Mouse (Mus musculus): ENCODE data around the gene Cox7a1.

The Cox7a1 gene

DNA sequence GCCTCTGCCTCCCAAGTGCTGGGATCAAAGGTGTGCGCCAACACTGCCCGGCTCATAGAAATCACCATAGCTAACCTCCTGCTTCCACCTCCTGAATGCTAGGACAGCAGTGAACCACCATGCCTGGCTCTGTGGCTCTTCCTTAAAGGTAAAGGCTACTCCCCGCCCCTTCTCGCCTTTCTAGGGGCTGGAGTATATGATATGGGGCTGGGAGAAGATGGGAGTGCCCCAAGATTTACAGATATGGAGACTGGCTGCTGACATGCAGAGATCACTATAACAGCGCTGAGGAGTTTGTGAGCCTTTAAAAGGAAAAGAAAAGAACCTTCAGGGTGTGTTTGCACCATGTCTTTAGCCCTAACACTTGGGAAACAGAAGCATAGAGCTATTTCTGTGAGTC, 38.3 kb downstream of the Cox7a1 start:
- DNase-seq, result no peak

DNA sequence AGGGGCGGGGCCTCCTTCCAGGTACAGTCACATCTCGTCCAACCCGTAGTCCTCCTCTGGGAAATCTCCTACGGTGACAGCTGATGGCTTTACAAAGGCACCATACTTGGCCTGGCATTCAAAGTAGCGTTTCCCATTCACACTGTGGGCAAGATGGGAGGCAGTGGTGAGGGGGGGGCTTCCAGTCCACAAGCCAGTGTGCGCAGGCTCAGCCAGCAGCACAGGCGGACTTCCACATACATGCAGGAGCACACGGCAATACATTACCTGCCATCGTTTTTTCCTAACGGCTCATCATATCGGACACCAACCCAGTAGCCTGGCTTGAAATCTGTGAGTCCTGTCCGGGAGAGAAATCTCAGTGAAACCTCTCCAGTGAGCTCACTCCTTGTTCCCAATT, 40.3 kb downstream of the Cox7a1 start:
- no peak for DNase-seq

DNA sequence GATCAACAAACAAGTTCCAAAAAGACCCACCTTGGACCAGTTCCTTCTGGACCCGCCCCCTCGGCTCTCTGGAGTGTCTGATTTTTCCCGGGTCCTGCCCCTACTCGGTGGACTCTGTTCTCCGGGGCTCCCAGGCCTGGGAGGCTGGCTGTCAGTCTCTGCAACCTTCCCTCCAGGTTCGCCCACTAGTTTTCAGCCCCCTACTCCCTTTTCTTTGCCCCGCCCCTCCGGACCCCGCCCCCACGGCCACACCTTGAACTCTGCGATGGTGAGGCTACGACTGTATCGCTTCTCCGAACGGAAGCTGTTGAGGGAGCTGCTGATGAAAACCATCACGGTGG, 47.4 kb downstream of the Cox7a1 start:
- DNase-seq, result peak in 1 of 2 experiments; percentile 69

DNA sequence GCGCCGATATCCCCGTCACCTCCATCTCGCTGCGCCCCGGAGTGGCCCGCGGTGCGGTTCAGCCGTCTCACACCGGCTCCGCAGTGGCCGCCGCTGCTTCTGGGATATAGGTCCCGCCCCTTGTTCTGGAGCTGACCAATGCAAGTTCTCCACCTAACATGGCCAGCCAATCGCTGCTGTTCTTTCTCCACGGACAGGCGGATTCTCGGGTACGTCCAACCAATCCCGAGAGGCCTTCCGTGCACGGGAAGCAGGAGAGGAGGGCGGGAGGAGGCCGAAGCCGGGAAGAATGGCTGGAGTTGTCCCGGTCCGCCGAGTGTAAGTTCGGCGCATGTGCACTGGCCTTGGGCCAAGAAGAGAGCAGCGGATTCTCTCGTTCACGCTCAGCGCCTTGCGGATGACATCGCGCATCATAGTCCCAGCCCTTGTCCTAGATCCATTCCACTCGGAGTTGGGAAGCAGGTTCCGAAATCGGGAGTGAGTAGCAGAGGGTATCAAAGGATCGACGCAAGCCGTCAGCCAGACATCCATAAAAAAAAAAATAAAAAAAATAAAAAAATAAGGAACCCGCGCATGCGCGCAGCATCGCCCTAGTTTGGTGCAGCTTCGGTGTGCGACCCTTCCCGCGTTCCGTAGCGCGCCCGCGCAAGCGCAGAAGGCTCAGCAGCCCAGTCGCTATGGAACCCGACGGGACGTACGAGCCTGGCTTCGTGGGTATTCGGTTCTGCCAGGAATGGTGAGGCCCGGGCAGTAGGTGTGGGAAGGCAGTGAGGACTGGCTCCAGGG, 47.9 kb downstream of the Cox7a1 start, which contains the start of the genes Polr2i and Tbcb:
TSS of gene Polr2i (plus strand) at position 280 of the 786 bp plus-strand sequence.
TSS of gene Tbcb (minus strand) at position 604 of the 786 bp plus-strand sequence.
- peak; percentile 98 to 100 for DNase-seq

DNA sequence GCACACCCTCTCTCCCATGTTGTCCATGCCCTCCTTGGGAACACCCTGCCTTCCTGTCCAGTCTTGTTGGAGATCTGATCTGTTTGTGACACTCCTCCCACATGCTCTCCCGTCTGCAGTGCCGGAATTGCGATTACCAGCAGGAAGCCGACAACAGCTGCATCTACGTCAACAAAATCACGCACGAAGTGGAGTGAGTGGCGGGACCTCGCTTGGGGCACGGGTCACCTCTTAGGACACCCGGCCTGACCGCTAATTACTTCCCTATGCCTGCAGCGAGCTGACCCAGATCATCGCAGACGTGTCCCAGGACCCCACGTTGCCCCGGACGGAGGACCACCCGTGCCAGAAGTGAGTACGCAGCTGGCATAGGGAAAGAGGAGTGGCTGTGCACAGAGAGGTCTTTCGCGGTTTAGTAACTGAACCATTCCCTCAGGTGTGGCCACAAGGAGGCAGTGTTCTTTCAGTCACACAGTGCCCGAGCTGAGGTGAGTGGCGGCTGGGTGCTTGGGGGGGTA, 48.7 kb downstream of the Cox7a1 start:
- peak; percentile 76 to 80 for DNase-seq

DNA sequence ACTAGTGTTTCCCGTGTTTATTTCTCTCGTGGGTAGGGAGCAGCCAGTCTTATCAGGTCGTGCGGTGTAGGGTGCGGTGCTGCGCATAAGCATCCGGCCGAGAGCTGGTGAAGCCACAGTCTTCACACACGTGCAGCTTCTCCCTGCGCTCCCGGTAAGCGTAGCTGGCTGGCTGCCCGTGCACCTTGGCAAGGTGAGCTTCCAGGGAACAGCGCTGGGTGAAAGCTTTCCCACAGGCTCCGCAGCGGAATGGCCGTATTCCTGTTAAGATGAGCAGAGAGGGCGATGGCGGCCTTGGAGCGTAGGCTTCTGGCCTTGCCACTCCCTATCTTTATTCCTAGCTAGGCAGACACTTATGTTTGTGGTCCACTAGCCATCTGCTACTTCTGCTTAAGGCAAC, 49.4 kb downstream of the Cox7a1 start:
- DNase-seq, result peak; percentile 41 to 64

DNA sequence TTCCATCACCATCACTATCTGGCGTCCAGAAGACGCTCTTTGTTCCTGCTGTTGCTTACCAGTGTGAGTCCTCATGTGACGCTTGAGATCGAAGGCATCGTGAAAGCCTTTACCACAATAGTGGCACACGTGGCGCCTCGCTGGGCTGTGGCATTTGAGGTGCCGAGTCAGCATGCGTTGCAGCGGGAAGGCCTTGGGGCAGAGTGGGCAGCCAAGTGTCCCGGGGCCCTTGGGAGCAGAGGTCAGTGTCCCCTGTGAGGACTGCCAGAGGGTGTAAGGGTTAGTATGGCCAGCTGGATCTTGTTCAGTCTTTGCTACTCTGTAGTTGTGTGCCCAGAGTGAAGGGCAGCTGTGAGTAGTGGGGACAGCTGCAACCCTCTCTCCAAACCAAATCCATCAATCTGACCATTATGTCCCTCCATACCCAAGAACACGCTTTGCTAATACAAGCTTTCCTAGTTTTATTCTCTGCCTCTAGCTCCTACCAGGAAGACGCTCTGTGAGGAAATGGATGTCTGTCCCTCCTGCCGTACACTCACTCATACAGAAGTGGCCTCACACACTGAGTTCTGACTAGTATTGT, 50.4 kb downstream of the Cox7a1 start:
- peak; percentile 81 to 94 for DNase-seq

DNA sequence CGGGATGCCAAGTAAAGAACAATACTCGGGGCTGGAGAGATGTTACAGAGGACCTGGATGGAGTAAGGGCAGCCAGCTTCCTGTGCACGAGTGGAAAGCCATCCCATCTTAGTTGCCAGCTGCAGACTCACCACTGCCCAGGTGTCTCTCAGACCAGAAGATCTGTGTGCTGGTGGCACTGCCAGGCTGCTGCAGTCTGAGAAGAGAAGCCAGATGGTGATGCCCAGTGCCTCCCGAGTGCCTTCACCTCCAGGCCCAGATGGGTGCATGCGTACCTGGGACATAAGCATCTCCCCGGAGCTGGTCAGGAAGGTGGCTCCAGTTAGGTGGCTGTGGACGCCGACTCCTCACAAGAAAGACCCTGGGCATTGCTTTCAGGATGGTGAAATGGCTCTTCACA, 51.1 kb downstream of the Cox7a1 start:
- no peak for DNase-seq

DNA sequence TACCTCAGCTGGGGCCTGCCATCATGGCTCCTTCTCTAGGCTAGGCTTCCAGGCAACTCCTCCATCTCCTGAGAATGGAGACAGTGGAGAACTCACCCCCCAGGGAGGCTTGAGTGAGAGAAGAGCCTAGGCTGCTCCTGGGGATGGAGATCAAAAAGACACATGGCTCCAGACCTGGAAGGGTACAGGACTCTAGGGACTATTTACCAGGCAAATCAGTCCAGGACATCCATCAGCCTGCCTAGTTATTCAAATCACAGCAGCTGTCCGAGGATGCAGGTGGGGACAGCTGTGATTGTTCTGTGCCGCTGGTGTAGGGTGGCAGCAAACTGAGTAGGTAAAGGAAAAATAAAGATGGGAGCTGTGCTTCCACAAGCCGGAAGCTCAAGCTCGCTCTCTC, 51.7 kb downstream of the Cox7a1 start, which contains the start of gene Ovol3:
TSS of gene Ovol3 (minus strand) at position 101 of the 400 bp plus-strand sequence.
- DNase-seq, result no peak

Data from kidney, postnatal 25 days (tissue).